ENCODE assay signal across 24 mouse cellular contexts in genomic region chr1:136032961-136033360, GRCm38 (mm10). TPM values are rescaled to one million over a fixed set of nuclear protein-coding genes. Genes with fewer than 3 reads are reported as not detected.
"Had no signal": no experiment of that assay in that cellular context is flagged by ENCODE, and none has a peak within 500 bp of the region (broad histone marks: within the 10 kb centered on the region; RNA-seq: fewer than 3 reads in every experiment).

No protein-coding gene starts in this region.

- H3K9me3 ChIP-seq: liver, embryonic 12.5 days; liver, embryonic 15.5 days; lung, embryonic 15.5 days; megakaryocyte, embryonic 14.5 days; midbrain, embryonic 12.5 days; neural tube, embryonic 12.5 days; stomach, embryonic 15.5 days had no signal

- H3K4me3 ChIP-seq: liver, embryonic 12.5 days; liver, embryonic 15.5 days; lung, embryonic 15.5 days; megakaryocyte, embryonic 14.5 days; midbrain, embryonic 12.5 days; neural tube, embryonic 12.5 days; stomach, embryonic 15.5 days had no signal

- ATAC-seq: liver, embryonic 12.5 days; liver, postnatal 0 days; lung, postnatal 0 days had no signal

- H3K4me1 ChIP-seq: liver, embryonic 15.5 days; lung, embryonic 15.5 days; neural tube, embryonic 12.5 days; stomach, embryonic 15.5 days had no signal

- H3K27me3 ChIP-seq: liver, embryonic 12.5 days; liver, embryonic 15.5 days; lung, embryonic 15.5 days; midbrain, embryonic 12.5 days; neural tube, embryonic 12.5 days; stomach, embryonic 15.5 days had no signal

- H3K9ac ChIP-seq: liver, embryonic 12.5 days; liver, embryonic 15.5 days; liver, postnatal 0 days; lung, embryonic 15.5 days; midbrain, embryonic 12.5 days; neural tube, embryonic 12.5 days; stomach, embryonic 15.5 days had no signal

- DNase-seq: liver, postnatal 0 days; lung, adult 2 months; lung, postnatal 14 days; lung, postnatal 36 days; right cerebral cortex, postnatal 14 days; thymus, adult 2 months; thymus, postnatal 25 days; thymus, postnatal 4 days had no signal

- H3K27ac ChIP-seq: liver, embryonic 12.5 days; liver, embryonic 15.5 days; lung, embryonic 15.5 days; macrophage; midbrain, embryonic 12.5 days; neural tube, embryonic 12.5 days; stomach, embryonic 15.5 days; stomach, postnatal 0 days had no signal

- H3K4me2 ChIP-seq: liver, embryonic 12.5 days; liver, embryonic 15.5 days; lung, embryonic 15.5 days; midbrain, embryonic 12.5 days; neural tube, embryonic 12.5 days; stomach, embryonic 15.5 days had no signal

RNA-seq across cellular contexts. Expression of gene Ascl5, which starts 17.6 kb away (rescaled TPM):
- polyA plus RNA-seq: liver, adult 2 months; liver, embryonic 12.5 days; liver, embryonic 15.5 days; liver, postnatal 0 days; lung, adult 2 months; lung, embryonic 15.5 days; lung, postnatal 0 days; macrophage; midbrain, embryonic 12.5 days; neural tube, embryonic 12.5 days; neural tube, embryonic 14.5 days; spleen, adult 2 months; testis, adult 2 months; thymus, adult 2 months; urinary bladder, adult 2 months had no signal

RNA-seq across cellular contexts. Expression of gene Cacna1s, which starts 19.6 kb away (rescaled TPM):
- polyA plus RNA-seq: liver, adult 2 months; liver, postnatal 0 days; macrophage; stomach, postnatal 0 days had no signal

RNA-seq across cellular contexts. Expression of gene Igfn1, which starts 26.8 kb away (rescaled TPM):
- polyA plus RNA-seq: liver, adult 2 months; liver, embryonic 12.5 days; liver, embryonic 15.5 days; liver, postnatal 0 days; lung, adult 2 months; lung, embryonic 15.5 days; lung, postnatal 0 days; macrophage; midbrain, embryonic 12.5 days; midbrain, postnatal 0 days; neural tube, embryonic 12.5 days; spleen, adult 2 months; urinary bladder, adult 2 months had no signal
